Mouse (Mus musculus): ENCODE results near the gene Asap2. TPM values are rescaled to one million over a fixed set of nuclear protein-coding genes. Genes with fewer than 3 reads are reported as not detected.

Asap2 gene
- polyA plus RNA-seq, 1 experiment from 2014 or later, result 8.4 TPM

DNA sequence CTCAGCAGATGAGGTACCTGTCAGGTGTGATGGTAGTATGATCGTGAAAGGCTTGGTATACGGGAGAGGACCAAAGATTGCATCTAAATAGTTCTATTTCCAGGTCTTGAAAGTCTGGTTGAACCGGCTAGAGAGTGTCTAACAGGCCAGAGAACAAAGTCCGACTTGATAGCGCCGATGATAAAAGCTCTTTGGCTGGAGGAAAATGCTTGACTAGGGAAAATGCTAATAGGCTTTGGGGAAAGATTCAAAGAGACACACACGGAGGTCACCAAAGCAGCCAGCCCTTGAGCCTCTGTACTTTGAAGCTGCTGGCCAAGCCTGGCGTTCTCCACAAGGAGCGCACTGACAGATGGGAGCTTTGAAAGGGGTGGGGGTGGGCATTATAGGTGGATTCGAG, 219.0 kb downstream of the Asap2 start:
- H3K9me3 ChIP-seq, result no peaks in the 10 kb centered on the region
- H3K27me3 ChIP-seq (ENCODE audit: insufficient read depth, poor library complexity, severe bottlenecking), result no peaks in the 10 kb centered on the region
- H3K36me3 ChIP-seq, result peaks cover 53% of the 10 kb centered on the region
- no peak overlapping the region for H3K4me3 ChIP-seq
- DNase-seq (ENCODE audit: low spot score), result no peak
- H3K4me1 ChIP-seq, result peaks cover 4% of the 10 kb centered on the region
- H3K27ac ChIP-seq, result no peak overlapping the region
- 83% methylated on average over 10 of the region's 10 CpGs for WGBS

DNA sequence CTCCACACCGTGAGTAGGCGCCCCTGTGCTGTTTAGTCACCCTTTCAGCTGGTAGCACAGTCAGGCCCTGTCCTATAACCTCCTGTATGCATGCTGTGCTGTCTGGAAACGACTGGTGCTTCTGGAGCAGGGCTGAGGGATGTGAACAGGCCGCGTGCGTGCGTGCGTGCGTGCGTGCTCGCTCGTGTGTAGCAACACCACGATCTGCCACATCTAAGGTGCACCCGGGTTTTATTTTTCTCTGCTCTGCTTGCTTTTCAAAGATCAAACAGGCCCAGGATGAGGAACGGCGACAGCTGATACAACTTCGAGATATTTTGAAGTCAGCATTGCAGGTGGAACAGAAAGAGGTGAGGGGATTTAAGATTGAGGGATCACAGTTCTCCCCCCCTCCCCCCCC, 222.6 kb downstream of the Asap2 start:
- H3K4me1 ChIP-seq, result 0 out of 2 replicates have a peak, but pooled peaks cover under 1% of the 10 kb centered on the region
- DNase-seq (ENCODE audit: low spot score), result no peak
- no peaks in the 10 kb centered on the region for H3K9me3 ChIP-seq
- H3K27me3 ChIP-seq (ENCODE audit: insufficient read depth, poor library complexity, severe bottlenecking), result no peaks in the 10 kb centered on the region
- WGBS, result 89% methylated on average over 17 of the region's 17 CpGs
- H3K27ac ChIP-seq, result no peak overlapping the region
- no peak overlapping the region for H3K4me3 ChIP-seq
- peaks cover 55% of the 10 kb centered on the region for H3K36me3 ChIP-seq

DNA sequence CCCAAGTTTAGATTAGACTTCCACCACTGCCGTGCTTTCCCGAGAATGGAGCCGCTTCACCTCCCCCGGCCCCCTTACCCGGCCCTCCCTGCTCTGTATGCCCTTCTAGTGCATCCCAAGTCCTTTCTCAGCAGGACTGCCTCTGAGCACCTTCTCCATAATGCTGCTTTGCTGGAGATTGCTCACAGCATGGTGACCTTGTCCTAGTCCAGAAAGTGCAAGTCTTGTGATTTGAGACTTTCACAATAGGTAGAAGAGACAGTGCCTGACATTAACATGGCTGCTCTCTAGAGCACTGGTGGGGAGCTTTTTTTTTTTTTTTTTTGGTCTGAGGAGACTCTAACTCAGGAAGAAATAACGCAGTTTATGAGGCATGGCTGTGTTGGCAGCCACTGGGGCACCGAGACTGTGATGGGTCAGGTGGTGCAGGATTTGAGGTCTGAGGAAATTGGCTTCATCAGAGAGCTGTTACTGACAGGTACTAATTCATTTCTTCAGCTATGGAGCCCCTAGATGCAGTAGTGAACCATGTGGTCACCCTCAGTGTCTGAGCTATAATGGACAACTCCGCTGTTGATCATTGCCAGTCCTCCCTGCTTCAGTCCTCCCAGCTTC, 224.4 kb downstream of the Asap2 start:
- Histone ChIP-seq H3K9me3 (no peaks in the 10 kb centered on the region), H3K4me1 (0 out of 2 replicates have a peak, but pooled peaks cover 3% of the 10 kb centered on the region), H3K4me3 (no peak overlapping the region), H3K27me3 (ENCODE audit: insufficient read depth, poor library complexity, severe bottlenecking) (no peaks in the 10 kb centered on the region), H3K27ac (no peak overlapping the region), H3K36me3 (peaks cover 56% of the 10 kb centered on the region)
- 81% methylated on average over 8 of the region's 8 CpGs for WGBS
- no peak for DNase-seq (ENCODE audit: low spot score)

DNA sequence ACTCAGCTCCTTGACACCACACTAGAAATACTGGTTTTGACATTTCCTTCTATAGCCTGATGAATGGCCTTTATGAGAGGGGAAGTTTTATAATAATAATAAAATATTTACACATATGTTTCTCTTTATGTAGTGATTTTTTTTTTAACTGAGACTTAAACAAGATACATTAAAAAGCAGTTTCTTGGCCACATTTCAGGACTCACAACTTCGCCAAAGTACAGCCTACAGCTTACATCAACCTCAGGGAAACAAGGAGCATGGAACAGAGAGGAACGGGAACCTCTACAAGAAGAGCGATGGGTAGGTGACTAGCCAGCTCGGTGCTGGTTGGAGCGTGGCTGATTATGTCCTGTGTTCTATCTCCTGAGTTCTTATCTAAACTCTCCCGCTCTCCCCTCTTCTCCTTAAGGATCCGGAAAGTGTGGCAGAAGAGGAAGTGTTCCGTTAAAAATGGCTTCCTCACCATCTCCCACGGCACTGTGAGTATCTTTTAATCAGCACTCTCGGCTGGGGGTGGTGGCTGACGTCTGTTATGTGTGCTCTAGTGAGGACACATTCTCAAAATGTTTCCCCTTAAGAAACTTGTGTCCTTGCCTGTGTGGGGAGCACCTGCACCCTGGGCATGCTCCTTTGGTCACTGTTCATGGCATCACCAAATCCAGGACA, 227.7 kb downstream of the Asap2 start:
- H3K9me3 ChIP-seq, result no peaks in the 10 kb centered on the region
- peaks cover 62% of the 10 kb centered on the region for H3K36me3 ChIP-seq
- WGBS, result 37% methylated on average over 11 of the region's 11 CpGs
- H3K27me3 ChIP-seq (ENCODE audit: insufficient read depth, poor library complexity, severe bottlenecking), result no peaks in the 10 kb centered on the region
- 0 out of 2 replicates have a peak, but pooled peaks cover 3% of the 10 kb centered on the region for H3K4me1 ChIP-seq
- H3K4me3 ChIP-seq, result no peak overlapping the region
- no peak for DNase-seq (ENCODE audit: low spot score)
- H3K27ac ChIP-seq, result no peak overlapping the region

DNA sequence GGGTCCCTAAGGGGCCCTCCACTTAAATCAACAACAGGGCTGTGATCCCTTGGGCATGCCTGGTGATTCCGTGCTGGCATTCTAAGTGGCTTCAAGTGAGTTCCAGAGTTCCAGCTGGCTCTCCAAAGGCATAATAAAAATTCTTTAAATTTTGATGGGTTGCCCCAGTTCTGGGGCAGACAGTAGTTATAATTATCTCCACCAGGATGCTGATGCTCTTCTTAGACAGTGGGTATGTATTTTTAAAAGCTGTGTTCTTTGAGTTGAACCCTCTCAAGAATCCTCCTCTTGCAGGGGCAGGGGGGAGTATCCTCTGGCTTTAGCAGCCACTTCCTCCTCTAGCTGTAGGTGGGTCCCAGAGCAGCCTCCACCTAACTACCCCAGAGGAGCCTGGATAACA, 230.3 kb downstream of the Asap2 start:
- WGBS, result 73% methylated on average over 1 of the region's 1 CpGs
- peaks cover 51% of the 10 kb centered on the region for H3K36me3 ChIP-seq

DNA sequence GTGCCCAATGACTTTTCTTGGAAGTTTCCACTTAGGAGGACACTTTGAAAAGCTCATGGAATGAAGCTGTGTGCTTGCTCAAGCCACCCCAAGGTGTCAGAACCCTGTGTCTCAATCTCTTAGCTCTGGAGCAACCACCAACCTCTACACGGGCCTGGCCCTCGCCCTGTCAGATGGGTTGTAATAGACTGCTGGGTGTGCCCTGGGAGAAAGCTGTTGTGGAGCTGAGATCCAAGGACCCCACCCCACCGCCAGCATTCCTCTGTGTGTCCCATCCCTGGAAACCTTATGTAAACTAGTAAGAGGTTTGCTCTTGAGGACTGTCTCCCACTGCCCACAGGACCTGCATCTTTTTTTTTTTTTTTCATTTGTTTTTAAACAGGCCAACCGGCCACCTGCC, 233.7 kb downstream of the Asap2 start:
- Histone ChIP-seq H3K27ac (no peak overlapping the region), H3K4me3 (no peak overlapping the region), H3K27me3 (ENCODE audit: insufficient read depth, poor library complexity, severe bottlenecking) (no peaks in the 10 kb centered on the region), H3K4me1 (peaks cover 18% of the 10 kb centered on the region), H3K36me3 (peaks cover 30% of the 10 kb centered on the region), H3K9me3 (no peaks in the 10 kb centered on the region)
- WGBS, result 84% methylated on average over 4 of the region's 4 CpGs
- DNase-seq (ENCODE audit: low spot score), result no peak

More for the DNA sequence above, 230.3 kb downstream of the Asap2 start:
- H3K27ac ChIP-seq, result no peak overlapping the region
- no peak overlapping the region for H3K4me3 ChIP-seq
- no peaks in the 10 kb centered on the region for H3K9me3 ChIP-seq
- H3K4me1 ChIP-seq, result 0 out of 2 replicates have a peak, but pooled peaks cover 3% of the 10 kb centered on the region
- no peak for DNase-seq (ENCODE audit: low spot score)
- H3K27me3 ChIP-seq (ENCODE audit: insufficient read depth, poor library complexity, severe bottlenecking), result no peaks in the 10 kb centered on the region

DNA sequence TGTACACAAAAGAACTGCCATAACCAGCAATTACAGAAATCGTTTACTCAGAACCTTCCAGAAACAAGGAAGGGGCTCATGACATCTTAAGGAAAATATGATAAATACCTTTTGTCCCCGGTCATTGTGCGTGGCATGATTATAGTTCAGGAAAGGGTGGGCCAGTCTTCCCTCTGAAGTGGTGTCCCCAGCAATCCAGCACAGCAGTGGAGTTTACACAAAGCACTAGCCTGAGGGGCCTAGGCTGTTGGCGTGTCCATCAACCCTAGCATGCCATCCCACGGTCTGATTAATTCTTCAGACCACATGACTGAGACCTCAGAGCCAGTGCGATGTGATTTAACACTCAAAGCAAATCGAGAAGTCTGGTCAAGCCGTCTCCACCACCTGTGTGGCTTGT, 235.1 kb downstream of the Asap2 start:
- peaks cover 37% of the 10 kb centered on the region for H3K36me3 ChIP-seq
- no peak overlapping the region for H3K4me3 ChIP-seq
- H3K27ac ChIP-seq, result no peak overlapping the region
- WGBS, result 80% methylated on average over 8 of the region's 8 CpGs
- peaks cover 21% of the 10 kb centered on the region for H3K4me1 ChIP-seq
- no peaks in the 10 kb centered on the region for H3K9me3 ChIP-seq
- no peak for DNase-seq (ENCODE audit: low spot score)
- no peaks in the 10 kb centered on the region for H3K27me3 ChIP-seq (ENCODE audit: insufficient read depth, poor library complexity, severe bottlenecking)

DNA sequence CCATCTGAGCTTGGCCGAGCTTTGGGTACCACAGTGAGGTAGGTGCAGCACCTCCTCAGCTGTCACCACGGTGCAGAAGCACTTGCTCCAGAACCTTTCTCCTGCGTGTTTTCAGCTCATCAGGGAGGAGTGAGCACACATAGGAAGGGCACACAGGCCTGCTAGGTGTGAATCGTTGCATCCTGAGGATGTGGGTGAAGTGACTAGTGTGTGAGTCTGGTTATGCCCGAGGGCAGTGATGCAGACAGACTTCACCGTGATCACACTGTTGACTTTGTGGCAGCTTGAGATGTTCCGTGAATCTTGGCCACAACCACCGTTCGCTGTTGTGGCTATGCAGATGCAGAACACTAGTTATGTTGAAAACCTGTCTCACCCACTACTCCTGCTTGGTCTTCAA, 236.1 kb downstream of the Asap2 start:
- 82% methylated on average over 9 of the region's 9 CpGs for WGBS
- H3K4me1 ChIP-seq, result peaks cover 21% of the 10 kb centered on the region
- H3K27ac ChIP-seq, result no peak overlapping the region
- H3K36me3 ChIP-seq, result peaks cover 38% of the 10 kb centered on the region
- no peak overlapping the region for H3K4me3 ChIP-seq
- no peaks in the 10 kb centered on the region for H3K9me3 ChIP-seq
- H3K27me3 ChIP-seq (ENCODE audit: insufficient read depth, poor library complexity, severe bottlenecking), result no peaks in the 10 kb centered on the region
- no peak for DNase-seq (ENCODE audit: low spot score)

DNA sequence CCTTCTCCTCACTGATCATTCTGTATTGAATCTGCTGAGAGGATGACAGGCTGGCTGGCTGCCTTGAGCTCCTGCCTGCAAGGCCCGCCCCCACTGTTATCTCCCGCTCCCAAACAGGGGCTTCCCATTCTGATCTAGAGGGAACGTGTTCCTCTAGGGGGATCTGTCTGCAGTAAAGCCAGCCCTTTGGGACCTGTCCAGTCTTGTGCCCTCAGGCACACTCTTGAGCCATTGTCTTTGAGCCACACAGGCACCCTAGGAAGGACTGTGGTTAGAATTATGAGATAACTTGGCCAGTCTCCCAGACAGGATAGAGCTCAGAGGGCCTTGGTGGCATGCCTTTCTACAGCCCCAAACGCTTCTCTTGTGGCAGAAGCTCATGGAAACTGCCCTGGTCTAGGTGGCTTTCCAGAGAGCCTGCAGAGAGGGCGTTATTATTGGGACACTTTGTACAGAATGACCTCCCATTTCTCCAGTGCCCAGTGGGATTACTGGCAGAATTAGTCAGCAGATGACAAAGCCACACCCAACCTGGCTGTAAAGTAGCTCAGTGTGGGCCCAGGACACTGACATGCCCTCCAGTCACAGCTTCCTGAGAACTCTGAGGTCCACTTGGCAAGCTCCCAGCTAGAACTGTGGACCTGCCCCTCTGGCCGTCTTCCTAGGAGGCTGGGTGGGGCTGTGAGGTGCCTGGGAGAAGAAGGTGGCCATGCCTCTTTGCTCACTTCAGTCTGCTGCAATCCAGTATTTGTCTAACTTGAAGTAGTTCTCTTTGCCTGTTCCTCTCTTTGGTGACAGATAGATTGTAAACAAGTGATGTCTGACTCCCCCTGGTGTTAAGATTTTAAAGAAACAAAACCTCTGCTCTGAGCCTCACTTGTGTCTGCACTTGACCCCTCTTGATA, 237.1 kb downstream of the Asap2 start:
- Histone ChIP-seq H3K27me3 (ENCODE audit: insufficient read depth, poor library complexity, severe bottlenecking) (no peaks in the 10 kb centered on the region), H3K36me3 (peaks cover 43% of the 10 kb centered on the region), H3K9me3 (no peaks in the 10 kb centered on the region), H3K27ac (0 out of 2 replicates have a peak overlapping the region, but pooled peaks have one; percentile 36), H3K4me3 (no peak overlapping the region), H3K4me1 (peaks cover 21% of the 10 kb centered on the region)
- 30% methylated on average over 6 of the region's 6 CpGs for WGBS
- no peak for DNase-seq (ENCODE audit: low spot score)

DNA sequence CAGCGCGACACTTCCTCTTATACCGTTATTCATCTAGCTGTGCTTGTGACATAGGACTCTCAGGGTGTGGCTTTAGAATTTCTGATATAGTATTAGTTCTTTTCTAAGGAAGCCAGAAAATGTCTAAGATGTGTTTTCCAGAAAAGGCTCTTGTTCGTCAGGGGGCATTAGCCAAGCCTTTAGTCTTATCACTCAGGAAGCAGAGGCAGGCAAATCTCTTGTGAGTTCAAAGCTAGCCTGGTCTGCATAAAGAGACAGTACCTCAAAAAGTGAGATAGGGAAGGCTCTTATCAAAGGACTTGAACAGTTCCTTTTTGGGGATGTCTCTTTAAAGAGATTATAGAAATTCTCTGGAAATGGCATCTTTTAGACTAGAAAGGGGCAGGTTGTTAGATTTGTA, 238.4 kb downstream of the Asap2 start:
- H3K36me3 ChIP-seq, result peaks cover 48% of the 10 kb centered on the region
- H3K27ac ChIP-seq, result no peak overlapping the region
- no peak overlapping the region for H3K4me3 ChIP-seq
- no peak for DNase-seq (ENCODE audit: low spot score)
- peaks cover 21% of the 10 kb centered on the region for H3K4me1 ChIP-seq
- H3K27me3 ChIP-seq (ENCODE audit: insufficient read depth, poor library complexity, severe bottlenecking), result no peaks in the 10 kb centered on the region
- no peaks in the 10 kb centered on the region for H3K9me3 ChIP-seq
- 89% methylated on average over 4 of the region's 4 CpGs for WGBS

DNA sequence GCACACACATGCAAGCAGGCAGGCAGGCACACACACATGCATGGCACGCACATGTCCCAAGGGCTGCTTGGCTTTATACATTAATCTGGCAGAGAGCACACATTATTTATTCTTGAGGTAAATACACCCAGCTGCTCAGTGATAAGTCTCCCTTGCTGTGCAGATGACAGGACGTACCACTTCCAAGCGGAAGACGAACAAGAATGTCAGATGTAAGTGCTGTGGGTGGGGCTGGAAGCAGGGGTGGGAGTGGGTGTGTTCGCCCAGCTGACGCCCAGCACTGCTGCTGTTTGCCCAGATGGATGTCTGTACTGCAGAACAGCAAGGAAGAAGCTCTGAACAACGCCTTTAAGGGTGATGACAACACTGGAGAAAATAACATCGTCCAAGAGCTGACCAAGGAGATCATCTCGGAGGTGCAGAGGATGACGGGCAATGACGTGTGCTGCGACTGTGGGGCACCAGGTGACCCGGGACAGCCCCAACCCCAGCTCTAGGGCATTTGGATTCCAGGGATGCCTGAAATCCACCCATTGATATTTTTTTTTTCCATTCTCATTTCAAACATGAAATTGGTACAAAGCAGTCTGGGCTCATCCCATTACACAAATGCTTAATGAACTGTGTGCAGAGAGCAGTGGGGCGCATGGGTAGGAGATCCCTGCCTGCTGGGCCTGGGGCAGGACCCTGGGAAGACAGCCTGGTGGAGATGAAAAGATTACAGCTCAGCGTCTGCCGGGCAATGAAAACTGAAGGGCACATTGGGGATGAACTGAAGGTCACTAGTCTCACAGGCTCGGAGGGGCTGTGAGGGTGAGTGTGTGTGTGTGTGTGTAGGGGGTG, 239.0 kb downstream of the Asap2 start:
- Histone ChIP-seq H3K4me3 (no peak overlapping the region), H3K27me3 (ENCODE audit: insufficient read depth, poor library complexity, severe bottlenecking) (no peaks in the 10 kb centered on the region), H3K36me3 (peaks cover 43% of the 10 kb centered on the region), H3K9me3 (no peaks in the 10 kb centered on the region), H3K4me1 (peaks cover 21% of the 10 kb centered on the region), H3K27ac (no peak overlapping the region)
- WGBS, result 68% methylated on average over 17 of the region's 17 CpGs
- no peak for DNase-seq (ENCODE audit: low spot score)

DNA sequence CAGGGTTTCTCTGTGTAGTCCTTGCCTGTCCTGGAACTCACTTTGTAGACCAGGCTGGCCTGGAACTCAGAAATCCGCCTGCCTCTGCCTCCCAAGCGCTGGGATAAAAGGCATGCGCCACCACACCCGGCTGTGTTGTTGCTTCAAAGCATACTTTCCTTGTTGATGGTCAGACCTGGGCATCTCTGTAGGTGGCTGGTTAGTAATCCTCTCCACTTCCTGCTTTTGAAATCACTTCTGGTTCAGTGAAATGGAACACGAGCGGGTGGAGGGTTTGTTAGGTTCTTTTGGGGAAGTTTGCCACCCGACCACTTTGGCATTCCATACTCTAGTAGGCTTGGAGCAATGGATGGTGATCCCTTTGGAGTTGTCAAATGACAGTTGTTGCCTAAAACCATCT, 243.5 kb downstream of the Asap2 start:
- Histone ChIP-seq H3K36me3 (peaks cover 69% of the 10 kb centered on the region), H3K4me3 (no peak overlapping the region), H3K9me3 (no peaks in the 10 kb centered on the region), H3K27ac (no peak overlapping the region), H3K4me1 (peaks cover 7% of the 10 kb centered on the region; the same call in 1 of the 2 replicates), H3K27me3 (ENCODE audit: insufficient read depth, poor library complexity, severe bottlenecking) (no peaks in the 10 kb centered on the region)
- WGBS, result 87% methylated on average over 7 of the region's 7 CpGs
- no peak for DNase-seq (ENCODE audit: low spot score)

Measured in heart, embryonic 10.5 days (tissue).